Mouse (Mus musculus) layer of hippocampus, adult 18-20 months (tissue): ENCODE data around the gene Rab40c. TPM values are rescaled to one million over a fixed set of nuclear protein-coding genes. Genes with fewer than 3 reads are reported as not detected.

ENCODE experiments used
- DNase-seq, 2 experiments: peaks; one replicate each; pipeline ENCODE4 v3.0.0; 2022; ENCODE audit warnings: low spot score in 2 of 2
- total RNA-seq, 2 experiments: library from RNA; stranded (reverse); gene quantifications; 2 replicates each; pipeline ENCODE4 v1.2.3; 2021

Rab40c gene
- total RNA-seq, 2 experiments from 2014 or later = 49.4 to 54.7 TPM

DNA sequence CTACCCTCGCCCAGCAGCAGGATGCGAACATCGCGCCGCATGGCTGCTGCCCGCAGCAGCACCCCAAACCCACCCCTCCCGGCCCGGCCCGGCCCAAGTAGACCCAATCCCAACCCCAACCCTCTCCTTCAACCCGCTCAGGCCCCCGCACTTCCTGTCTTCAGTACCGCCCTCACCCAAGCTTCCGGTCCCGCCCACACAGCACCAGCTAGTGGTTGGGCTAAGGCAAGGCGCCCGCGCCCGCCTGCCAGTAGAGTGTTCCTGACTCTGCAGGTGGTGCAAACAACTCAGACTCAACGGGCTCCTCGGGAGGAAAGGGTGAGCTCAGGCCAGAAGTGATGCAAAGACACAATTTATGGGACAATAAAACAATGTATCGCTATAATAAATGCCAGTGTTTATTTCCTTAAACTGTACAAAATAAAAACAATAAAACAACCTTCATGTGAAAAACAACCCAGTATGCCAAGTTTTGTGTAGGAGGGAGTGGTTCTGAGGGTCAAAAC, 75.1 kb downstream of the Rab40c start, which contains the start of gene Rhot2:
Gene Rhot2 (minus strand): TSS at position 456 of the 506 bp plus-strand sequence.
- DNase-seq = peak; percentile 94 to 96

GRCm38 (mm10) chr17:25843636-25844395, 75.7 kb downstream of the Rab40c start:
- DNase-seq = no peak

GRCm38 (mm10) chr17:25843122-25843521, 76.4 kb downstream of the Rab40c start:
- DNase-seq = no peak

DNA sequence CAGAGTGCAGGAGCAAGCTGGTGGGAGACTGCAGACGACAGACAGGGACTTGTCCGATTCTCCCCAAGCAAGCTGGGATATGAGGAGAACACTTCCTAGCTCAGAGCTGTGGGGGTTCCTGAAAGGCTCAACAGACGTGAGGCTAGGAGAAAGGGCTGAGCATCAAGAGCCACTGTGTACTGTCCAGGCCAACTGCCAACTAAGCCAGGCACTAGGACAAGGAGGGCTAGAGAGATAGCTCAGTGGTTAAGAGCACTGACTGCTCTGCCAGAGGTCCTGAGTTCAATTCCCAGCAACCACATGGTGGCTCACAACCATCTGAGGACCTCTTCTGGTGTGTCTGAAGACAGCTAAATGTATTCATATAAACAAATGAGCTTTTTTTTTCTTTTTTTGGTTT, 77.0 kb downstream of the Rab40c start:
- no peak for DNase-seq

DNA sequence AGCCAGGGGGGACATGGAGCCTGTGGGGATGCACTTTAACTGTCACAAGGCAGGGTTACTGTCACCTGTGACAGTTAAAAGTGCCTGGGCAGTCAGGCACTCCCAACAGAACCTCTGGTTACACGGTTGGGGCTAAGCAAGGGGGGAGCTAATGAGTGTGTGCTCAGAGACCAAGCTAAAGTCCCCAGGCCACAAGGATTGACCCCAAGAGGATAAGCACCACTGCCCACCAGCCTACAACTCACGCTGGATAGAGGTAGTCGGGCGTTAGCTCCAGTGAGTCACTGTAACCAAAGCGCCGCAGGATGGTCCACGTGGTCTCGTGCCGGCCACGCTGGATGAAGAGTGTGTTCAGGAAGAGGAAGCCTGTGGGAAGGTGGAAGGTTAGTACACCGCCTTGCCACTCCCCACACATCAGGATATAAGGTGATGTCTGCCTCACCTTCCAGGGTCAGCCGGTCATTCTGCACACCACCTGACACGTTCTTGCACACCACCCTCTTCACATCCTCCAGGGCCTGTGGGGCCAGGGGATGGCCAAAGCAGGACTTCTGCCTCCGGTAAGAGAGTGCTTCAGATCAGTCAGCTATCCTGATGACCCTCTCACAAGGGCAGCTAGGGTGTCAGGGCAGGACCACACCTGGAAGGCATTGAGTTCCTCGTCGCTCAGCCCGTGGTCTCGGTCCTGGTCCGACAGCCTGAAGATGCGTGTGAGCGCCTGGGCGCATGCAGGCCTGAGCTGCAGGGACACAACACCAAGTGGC, 78.2 kb downstream of the Rab40c start, which contains the start of gene Gm20683:
Gene Gm20683 (minus strand): TSS at position 647 of the 764 bp plus-strand sequence.
- DNase-seq = no peak

- DNase-seq = no peak
Observed at GRCm38 (mm10) chr17:25840519-25840918, 79.0 kb downstream of the Rab40c start.

GRCm38 (mm10) chr17:25839455-25840235, 79.9 kb downstream of the Rab40c start:
- no peak for DNase-seq

GRCm38 (mm10) chr17:25838904-25839303, 80.6 kb downstream of the Rab40c start:
- DNase-seq = no peak

GRCm38 (mm10) chr17:25837533-25837932, 82.0 kb downstream of the Rab40c start:
- peak in 1 of 2 experiments; percentile 51 for DNase-seq

- DNase-seq = peak; percentile 84 to 90
Observed at GRCm38 (mm10) chr17:25837076-25837410, 82.5 kb downstream of the Rab40c start, which contains the start of gene Rhbdl1. TSS of gene Rhbdl1 (minus strand) at chr17:25837295.

GRCm38 (mm10) chr17:25836397-25837075, 83.0 kb downstream of the Rab40c start:
- DNase-seq = peak in 1 of 2 experiments; percentile 50

GRCm38 (mm10) chr17:25835816-25836215, 83.7 kb downstream of the Rab40c start:
- no peak for DNase-seq

- DNase-seq = no peak
Observed at GRCm38 (mm10) chr17:25835301-25835700, 84.2 kb downstream of the Rab40c start.

GRCm38 (mm10) chr17:25834595-25835222, 84.8 kb downstream of the Rab40c start:
- DNase-seq = no peak

GRCm38 (mm10) chr17:25833961-25834594, 85.4 kb downstream of the Rab40c start:
- DNase-seq = no peak

DNA sequence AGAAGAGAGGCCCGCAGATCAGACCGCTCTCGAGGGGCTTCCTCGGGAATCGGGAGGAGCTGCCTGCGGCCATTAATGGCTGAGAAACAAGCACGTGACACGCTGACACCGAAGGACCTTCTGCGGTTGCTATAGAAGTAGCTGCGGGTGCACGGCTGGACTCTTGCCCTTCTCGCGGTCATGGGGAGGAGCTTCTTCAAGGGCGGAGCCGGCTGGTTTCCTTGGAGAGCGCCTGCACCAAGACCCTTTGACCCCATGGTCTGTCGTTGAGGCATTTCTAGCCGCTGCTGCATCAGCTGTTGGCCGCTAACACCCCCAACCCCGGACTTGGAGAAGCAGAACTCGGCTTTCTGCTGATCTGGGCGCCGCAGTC, 86.2 kb downstream of the Rab40c start, which contains the start of gene Stub1:
Gene Stub1 (minus strand): TSS at position 114 of the 373 bp plus-strand sequence.
- DNase-seq = peak; percentile 79 to 87

DNA sequence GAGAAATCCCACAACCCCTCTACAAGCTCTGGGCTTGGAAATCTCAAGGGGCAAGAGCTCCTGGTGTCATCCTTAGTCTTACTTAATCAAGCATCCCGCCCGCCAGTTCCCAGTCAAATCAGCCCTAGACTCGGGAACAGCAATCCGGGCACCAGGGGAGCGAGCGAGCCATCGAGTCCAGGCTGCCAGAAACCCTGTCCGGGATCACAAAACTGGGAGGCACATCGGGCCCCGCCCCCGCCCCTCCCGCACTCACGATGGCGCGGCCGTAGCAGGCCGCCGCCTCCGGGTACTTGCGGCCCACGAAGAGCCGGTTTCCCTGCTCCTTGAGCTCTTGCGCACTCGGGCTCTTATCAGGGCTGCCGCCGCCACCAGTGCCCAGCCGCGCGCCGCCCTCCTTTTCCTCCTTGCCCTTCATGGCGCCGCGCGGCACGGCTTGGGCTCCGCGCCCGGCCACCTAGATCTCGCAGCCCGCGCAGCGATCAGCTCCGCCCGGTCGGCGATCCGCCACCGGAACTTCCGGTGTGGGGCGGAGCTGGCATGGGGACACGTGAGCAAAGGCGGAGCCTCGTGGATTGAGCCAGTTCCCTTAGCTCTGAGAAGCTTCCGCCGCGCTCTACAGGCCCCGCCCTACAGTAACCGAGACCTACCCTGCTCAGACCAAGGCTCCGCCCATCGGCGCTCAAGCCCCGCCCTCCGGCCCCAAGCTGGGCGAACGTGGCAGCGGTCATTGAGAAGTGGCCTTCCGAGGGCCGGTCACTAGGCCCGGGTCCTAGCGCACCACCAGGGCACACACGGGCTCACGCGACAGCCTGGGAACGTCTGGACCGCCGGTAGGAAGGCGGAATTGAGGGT, 86.9 kb downstream of the Rab40c start:
- DNase-seq = peak; percentile 96 to 99
